Mouse (Mus musculus): ENCODE measurements around the gene Plin3. TPM values are rescaled to one million over a fixed set of nuclear protein-coding genes. Genes with fewer than 3 reads are reported as not detected.
A peak's percentile ranks its signal among the peaks of the same experiment; 100 is the strongest.

Plin3 gene
- polyA plus RNA-seq, 1 experiment, result 29.3 TPM

- H3K4me1 ChIP-seq (replicated peaks; ENCODE audit: control insufficient read depth, insufficient read depth, low read length), result peaks cover 19% of the 10 kb centered on the region
- DNase-seq, result no peak
- WGBS, result 7% methylated on average over 58 of the region's 58 CpGs
- no peak for TF ChIP-seq CTCF (IDR thresholded peaks at IDR 0.05; ENCODE audit: borderline replicate concordance, control insufficient read depth, extremely low read depth, insufficient read depth, low read length, poor library complexity)
- no peak for TF ChIP-seq POLR2A (IDR thresholded peaks at IDR 0.05; ENCODE audit: control insufficient read depth, extremely low read depth, insufficient read depth, low read length, poor library complexity)
- no peak overlapping the region for H3K27ac ChIP-seq (ENCODE audit: control insufficient read depth, insufficient read depth, low read length)
- H3K4me3 ChIP-seq (ENCODE audit: control insufficient read depth, insufficient read depth, low read length), result peak overlapping the region; percentile 60
- H3K27me3 ChIP-seq (ENCODE audit: control insufficient read depth, insufficient read depth, low read length), result no peaks in the 10 kb centered on the region
- H3K36me3 ChIP-seq (ENCODE audit: control insufficient read depth, insufficient read depth, low read length), result peaks cover 17% of the 10 kb centered on the region
Measured at GRCm38 (mm10) chr17:56257181-56257894, 35.3 kb downstream of the Plin3 start.

- H3K27ac ChIP-seq (ENCODE audit: control insufficient read depth, insufficient read depth, low read length), result peak within 1 kb of the TSS; percentile 79
- DNase-seq, result peak; percentile 92
- TF ChIP-seq CTCF (IDR thresholded peaks at IDR 0.05; ENCODE audit: borderline replicate concordance, control insufficient read depth, extremely low read depth, insufficient read depth, low read length, poor library complexity), result no peak
- TF ChIP-seq POLR2A (IDR thresholded peaks at IDR 0.05; ENCODE audit: control insufficient read depth, extremely low read depth, insufficient read depth, low read length, poor library complexity), result peak; percentile 35; the same call in 1 of the 2 replicates
- under 1% methylated on average over 28 of the region's 28 CpGs for WGBS
- peak within 1 kb of the TSS; percentile 66 for H3K4me3 ChIP-seq (ENCODE audit: control insufficient read depth, insufficient read depth, low read length)
- H3K36me3 ChIP-seq (ENCODE audit: control insufficient read depth, insufficient read depth, low read length), result peaks cover 12% of the 10 kb centered on the region
- H3K4me1 ChIP-seq (replicated peaks; ENCODE audit: control insufficient read depth, insufficient read depth, low read length), result peaks cover 19% of the 10 kb centered on the region
- H3K27me3 ChIP-seq (ENCODE audit: control insufficient read depth, insufficient read depth, low read length), result no peaks in the 10 kb centered on the region
Measured at GRCm38 (mm10) chr17:56256239-56256881, 36.3 kb downstream of the Plin3 start, which contains the start of gene Fem1a. TSS of gene Fem1a (plus strand) at chr17:56256810.

GRCm38 (mm10) chr17:56255863-56256238, 36.8 kb downstream of the Plin3 start:
- H3K27me3 ChIP-seq (ENCODE audit: control insufficient read depth, insufficient read depth, low read length), result no peaks in the 10 kb centered on the region
- peak; percentile 97 for TF ChIP-seq CTCF (IDR thresholded peaks at IDR 0.05; ENCODE audit: borderline replicate concordance, control insufficient read depth, extremely low read depth, insufficient read depth, low read length, poor library complexity)
- peak; percentile 53; the same call in 1 of the 2 replicates for TF ChIP-seq POLR2A (IDR thresholded peaks at IDR 0.05; ENCODE audit: control insufficient read depth, extremely low read depth, insufficient read depth, low read length, poor library complexity)
- H3K36me3 ChIP-seq (ENCODE audit: control insufficient read depth, insufficient read depth, low read length), result peaks cover 11% of the 10 kb centered on the region
- DNase-seq, result peak; percentile 99
- peak overlapping the region; percentile 66 for H3K4me3 ChIP-seq (ENCODE audit: control insufficient read depth, insufficient read depth, low read length)
- H3K4me1 ChIP-seq (replicated peaks; ENCODE audit: control insufficient read depth, insufficient read depth, low read length), result peaks cover 23% of the 10 kb centered on the region
- H3K27ac ChIP-seq (ENCODE audit: control insufficient read depth, insufficient read depth, low read length), result peak overlapping the region; percentile 79
- under 1% methylated on average over 32 of the region's 32 CpGs for WGBS

GRCm38 (mm10) chr17:56255429-56255828, 37.2 kb downstream of the Plin3 start:
- Histone ChIP-seq H3K36me3 (ENCODE audit: control insufficient read depth, insufficient read depth, low read length) (peaks cover 11% of the 10 kb centered on the region), H3K4me1 (replicated peaks; ENCODE audit: control insufficient read depth, insufficient read depth, low read length) (peaks cover 23% of the 10 kb centered on the region), H3K27me3 (ENCODE audit: control insufficient read depth, insufficient read depth, low read length) (no peaks in the 10 kb centered on the region), H3K27ac (ENCODE audit: control insufficient read depth, insufficient read depth, low read length) (no peak overlapping the region), H3K4me3 (ENCODE audit: control insufficient read depth, insufficient read depth, low read length) (no peak overlapping the region)
- DNase-seq, result no peak
- TF ChIP-seq CTCF (IDR thresholded peaks at IDR 0.05; ENCODE audit: borderline replicate concordance, control insufficient read depth, extremely low read depth, insufficient read depth, low read length, poor library complexity) (no peak), POLR2A (IDR thresholded peaks at IDR 0.05; ENCODE audit: control insufficient read depth, extremely low read depth, insufficient read depth, low read length, poor library complexity) (no peak)
- WGBS, result 19% methylated on average over 9 of the region's 9 CpGs

- TF ChIP-seq CTCF (IDR thresholded peaks at IDR 0.05; ENCODE audit: borderline replicate concordance, control insufficient read depth, extremely low read depth, insufficient read depth, low read length, poor library complexity) (no peak), POLR2A (IDR thresholded peaks at IDR 0.05; ENCODE audit: control insufficient read depth, extremely low read depth, insufficient read depth, low read length, poor library complexity) (no peak)
- Histone ChIP-seq H3K4me3 (ENCODE audit: control insufficient read depth, insufficient read depth, low read length) (no peak overlapping the region), H3K36me3 (ENCODE audit: control insufficient read depth, insufficient read depth, low read length) (peaks cover 4% of the 10 kb centered on the region), H3K27ac (ENCODE audit: control insufficient read depth, insufficient read depth, low read length) (no peak overlapping the region), H3K4me1 (replicated peaks; ENCODE audit: control insufficient read depth, insufficient read depth, low read length) (peaks cover 21% of the 10 kb centered on the region), H3K27me3 (ENCODE audit: control insufficient read depth, insufficient read depth, low read length) (no peaks in the 10 kb centered on the region)
- DNase-seq, result no peak
- 93% methylated on average over 4 of the region's 4 CpGs for WGBS
Measured at GRCm38 (mm10) chr17:56254695-56255094, 38.0 kb downstream of the Plin3 start.

GRCm38 (mm10) chr17:56251136-56251829, 41.4 kb downstream of the Plin3 start:
- WGBS, result 2% methylated on average over 6 of the region's 6 CpGs
- no peaks in the 10 kb centered on the region for H3K27me3 ChIP-seq (ENCODE audit: control insufficient read depth, insufficient read depth, low read length)
- TF ChIP-seq CTCF (IDR thresholded peaks at IDR 0.05; ENCODE audit: borderline replicate concordance, control insufficient read depth, extremely low read depth, insufficient read depth, low read length, poor library complexity) (0 out of 2 replicates have a peak, but pooled peaks have one; percentile 18), POLR2A (IDR thresholded peaks at IDR 0.05; ENCODE audit: control insufficient read depth, extremely low read depth, insufficient read depth, low read length, poor library complexity) (no peak)
- DNase-seq, result peak; percentile 68
- H3K27ac ChIP-seq (ENCODE audit: control insufficient read depth, insufficient read depth, low read length), result no peak overlapping the region
- no peaks in the 10 kb centered on the region for H3K36me3 ChIP-seq (ENCODE audit: control insufficient read depth, insufficient read depth, low read length)
- peaks cover 5% of the 10 kb centered on the region for H3K4me1 ChIP-seq (replicated peaks; ENCODE audit: control insufficient read depth, insufficient read depth, low read length)
- H3K4me3 ChIP-seq (ENCODE audit: control insufficient read depth, insufficient read depth, low read length), result no peak overlapping the region
